17 mouse cellular contexts compared by ENCODE assay signal in the genomic region with DNA sequence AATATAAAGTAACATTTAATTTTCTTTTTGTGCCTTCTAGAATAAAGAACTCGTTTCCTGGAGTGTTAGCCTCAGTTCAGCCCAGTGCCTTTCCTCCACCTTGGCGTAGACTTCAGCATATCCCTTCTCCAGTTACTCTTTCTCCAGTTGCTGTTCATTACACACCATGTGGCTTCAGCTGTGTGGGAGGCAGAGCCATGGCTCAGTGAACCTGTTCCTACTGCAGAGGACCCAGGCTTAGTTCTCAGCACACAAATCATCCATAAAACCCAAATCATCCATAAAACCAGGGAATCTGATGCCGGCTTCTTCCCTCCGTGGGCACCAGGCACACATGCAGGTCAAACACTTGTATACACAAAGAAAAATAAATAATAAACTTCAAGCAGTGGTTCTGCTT.
"Had no signal": no experiment of that assay in that cellular context is flagged by ENCODE, and none has a peak within 500 bp of the region (broad histone marks: within the 10 kb centered on the region; RNA-seq: fewer than 3 reads in every experiment).

No protein-coding gene starts in this region.

- H3K36me3 ChIP-seq: limb, embryonic 13.5 days; midbrain, embryonic 12.5 days; neural tube, embryonic 13.5 days had no signal

- ATAC-seq: midbrain, embryonic 16.5 days had no signal

- H3K27me3 ChIP-seq: limb, embryonic 13.5 days; midbrain, embryonic 12.5 days; neural tube, embryonic 13.5 days had no signal

- H3K4me1 ChIP-seq: midbrain, embryonic 12.5 days; neural tube, embryonic 13.5 days had no signal

- H3K4me2 ChIP-seq: limb, embryonic 13.5 days; midbrain, embryonic 12.5 days; neural tube, embryonic 13.5 days had no signal

- DNase-seq: kidney, adult 11 months; kidney, postnatal 14 days; layer of hippocampus, adult 9-11 months; layer of hippocampus, postnatal 36 days; left cerebral cortex, postnatal 4 days; lung, adult 2 months; lung, postnatal 14 days; retina, postnatal 1 day; right cerebral cortex, postnatal 4 days; spleen, adult 18-20 months; thymus, adult 18-20 months; thymus, postnatal 14 days had no signal

- H3K9me3 ChIP-seq: limb, embryonic 13.5 days; midbrain, embryonic 12.5 days; neural tube, embryonic 13.5 days had no signal

- H3K9ac ChIP-seq: limb, embryonic 13.5 days; liver, embryonic 14.5 days; midbrain, embryonic 12.5 days; neural tube, embryonic 13.5 days had no signal

- H3K27ac ChIP-seq: limb, embryonic 13.5 days; liver, embryonic 14.5 days; midbrain, embryonic 12.5 days; neural tube, embryonic 13.5 days had no signal

- H3K4me3 ChIP-seq: limb, embryonic 13.5 days; midbrain, embryonic 12.5 days; neural tube, embryonic 13.5 days had no signal
